Mouse (Mus musculus): ENCODE results near the gene Zfp839. TPM values are rescaled to one million over a fixed set of nuclear protein-coding genes. Genes with fewer than 3 reads are reported as not detected.
A peak's percentile ranks its signal among the peaks of the same experiment; 100 is the strongest.

Zfp839 gene
- polyA plus RNA-seq, 1 experiment from 2014 or later, result 2.3 TPM

- H3K4me3 ChIP-seq (ENCODE audit: low read depth, low read length), result no peak overlapping the region
- no peaks in the 10 kb centered on the region for H3K27me3 ChIP-seq (ENCODE audit: control insufficient read depth, insufficient read depth, low read length)
- no peaks in the 10 kb centered on the region for H3K9me3 ChIP-seq (ENCODE audit: control insufficient read depth, low read length)
- H3K36me3 ChIP-seq (ENCODE audit: control insufficient read depth, insufficient read depth, low read length), result no peaks in the 10 kb centered on the region
- DNase-seq (ENCODE audit: low spot score) (peak; percentile 39), ATAC-seq (ENCODE audit: low FRiP score, low TSS enrichment) (peak; percentile 64; the same call in 1 of the 2 replicates)
- no peak overlapping the region for H3K27ac ChIP-seq (replicated peaks)
- H3K4me1 ChIP-seq (replicated peaks; ENCODE audit: control insufficient read depth, insufficient read depth), result no peaks in the 10 kb centered on the region
- 48% methylated on average over 8 of the region's 8 CpGs for WGBS
- TF ChIP-seq CTCF (IDR thresholded peaks at IDR 0.05; ENCODE audit: low read depth) (no peak), EP300 (optimal IDR thresholded peaks at IDR 0.05) (no peak)
- H3K9ac ChIP-seq (ENCODE audit: low read length), result no peak overlapping the region
- no peak overlapping the region for H3K4me2 ChIP-seq (replicated peaks; ENCODE audit: low read depth)
These were observed 30.7 kb upstream of the Zfp839 start for GRCm38 (mm10) chr12:110819367-110819766.

GRCm38 (mm10) chr12:110821787-110822186 is 28.3 kb upstream of the Zfp839 start:
- Histone ChIP-seq H3K4me1 (replicated peaks; ENCODE audit: control insufficient read depth, insufficient read depth) (no peaks in the 10 kb centered on the region), H3K9me3 (ENCODE audit: control insufficient read depth, low read length) (no peaks in the 10 kb centered on the region), H3K27ac (replicated peaks) (no peak overlapping the region), H3K4me2 (replicated peaks; ENCODE audit: low read depth) (no peak overlapping the region), H3K4me3 (ENCODE audit: low read depth, low read length) (no peak overlapping the region), H3K9ac (ENCODE audit: low read length) (no peak overlapping the region), H3K27me3 (ENCODE audit: control insufficient read depth, insufficient read depth, low read length) (no peaks in the 10 kb centered on the region), H3K36me3 (ENCODE audit: control insufficient read depth, insufficient read depth, low read length) (no peaks in the 10 kb centered on the region)
- TF ChIP-seq EP300 (optimal IDR thresholded peaks at IDR 0.05), result no peak
- no peak for TF ChIP-seq CTCF (IDR thresholded peaks at IDR 0.05; ENCODE audit: low read depth)
- WGBS, result 72% methylated on average over 2 of the region's 2 CpGs
- no peak for DNase-seq (ENCODE audit: low spot score)
- ATAC-seq (ENCODE audit: low FRiP score, low TSS enrichment), result no peak

GRCm38 (mm10) chr12:110822366-110822765 is 27.7 kb upstream of the Zfp839 start:
- H3K27me3 ChIP-seq (ENCODE audit: control insufficient read depth, insufficient read depth, low read length), result no peaks in the 10 kb centered on the region
- no peak for ATAC-seq (ENCODE audit: low FRiP score, low TSS enrichment)
- H3K9ac ChIP-seq (ENCODE audit: low read length), result no peak overlapping the region
- H3K4me1 ChIP-seq (replicated peaks; ENCODE audit: control insufficient read depth, insufficient read depth), result no peaks in the 10 kb centered on the region
- no peak for TF ChIP-seq CTCF (IDR thresholded peaks at IDR 0.05; ENCODE audit: low read depth)
- no peak for TF ChIP-seq EP300 (optimal IDR thresholded peaks at IDR 0.05)
- H3K4me2 ChIP-seq (replicated peaks; ENCODE audit: low read depth), result no peak overlapping the region
- no peaks in the 10 kb centered on the region for H3K9me3 ChIP-seq (ENCODE audit: control insufficient read depth, low read length)
- no peak for DNase-seq (ENCODE audit: low spot score)
- H3K36me3 ChIP-seq (ENCODE audit: control insufficient read depth, insufficient read depth, low read length), result no peaks in the 10 kb centered on the region
- H3K4me3 ChIP-seq (ENCODE audit: low read depth, low read length), result no peak overlapping the region
- 86% methylated on average over 7 of the region's 7 CpGs for WGBS
- H3K27ac ChIP-seq (replicated peaks), result no peak overlapping the region

GRCm38 (mm10) chr12:110828908-110829307 is 21.1 kb upstream of the Zfp839 start:
- no peak overlapping the region for H3K4me3 ChIP-seq (ENCODE audit: low read depth, low read length)
- no peak for DNase-seq (ENCODE audit: low spot score)
- WGBS, result 90% methylated on average over 4 of the region's 4 CpGs

GRCm38 (mm10) chr12:110830293-110831024 is 19.6 kb upstream of the Zfp839 start:
- Histone ChIP-seq H3K9ac (ENCODE audit: low read length) (no peak overlapping the region), H3K27ac (replicated peaks) (no peak overlapping the region), H3K4me1 (replicated peaks; ENCODE audit: control insufficient read depth, insufficient read depth) (no peaks in the 10 kb centered on the region), H3K4me2 (replicated peaks; ENCODE audit: low read depth) (no peak overlapping the region), H3K4me3 (ENCODE audit: low read depth, low read length) (no peak overlapping the region), H3K36me3 (ENCODE audit: control insufficient read depth, insufficient read depth, low read length) (no peaks in the 10 kb centered on the region), H3K27me3 (ENCODE audit: control insufficient read depth, insufficient read depth, low read length) (no peaks in the 10 kb centered on the region), H3K9me3 (ENCODE audit: control insufficient read depth, low read length) (no peaks in the 10 kb centered on the region)
- DNase-seq (ENCODE audit: low spot score) (no peak), ATAC-seq (ENCODE audit: low FRiP score, low TSS enrichment) (no peak)
- 80% methylated on average over 9 of the region's 11 CpGs for WGBS
- TF ChIP-seq EP300 (optimal IDR thresholded peaks at IDR 0.05), result no peak
- TF ChIP-seq CTCF (IDR thresholded peaks at IDR 0.05; ENCODE audit: low read depth), result no peak

More at GRCm38 (mm10) chr12:110828908-110829307, 21.1 kb upstream of the Zfp839 start:
- H3K9me3 ChIP-seq (ENCODE audit: control insufficient read depth, low read length), result no peaks in the 10 kb centered on the region
- ATAC-seq (ENCODE audit: low FRiP score, low TSS enrichment), result no peak
- H3K4me2 ChIP-seq (replicated peaks; ENCODE audit: low read depth), result no peak overlapping the region
- H3K4me1 ChIP-seq (replicated peaks; ENCODE audit: control insufficient read depth, insufficient read depth), result no peaks in the 10 kb centered on the region
- H3K9ac ChIP-seq (ENCODE audit: low read length), result no peak overlapping the region
- H3K27me3 ChIP-seq (ENCODE audit: control insufficient read depth, insufficient read depth, low read length), result no peaks in the 10 kb centered on the region
- no peaks in the 10 kb centered on the region for H3K36me3 ChIP-seq (ENCODE audit: control insufficient read depth, insufficient read depth, low read length)
- TF ChIP-seq CTCF (IDR thresholded peaks at IDR 0.05; ENCODE audit: low read depth), result no peak
- no peak for TF ChIP-seq EP300 (optimal IDR thresholded peaks at IDR 0.05)
- no peak overlapping the region for H3K27ac ChIP-seq (replicated peaks)

GRCm38 (mm10) chr12:110835182-110835581 is 14.9 kb upstream of the Zfp839 start:
- Histone ChIP-seq H3K27ac (replicated peaks) (no peak overlapping the region), H3K36me3 (ENCODE audit: control insufficient read depth, insufficient read depth, low read length) (no peaks in the 10 kb centered on the region), H3K9me3 (ENCODE audit: control insufficient read depth, low read length) (no peaks in the 10 kb centered on the region), H3K4me1 (replicated peaks; ENCODE audit: control insufficient read depth, insufficient read depth) (no peaks in the 10 kb centered on the region), H3K27me3 (ENCODE audit: control insufficient read depth, insufficient read depth, low read length) (no peaks in the 10 kb centered on the region), H3K4me2 (replicated peaks; ENCODE audit: low read depth) (no peak overlapping the region), H3K9ac (ENCODE audit: low read length) (no peak overlapping the region), H3K4me3 (ENCODE audit: low read depth, low read length) (no peak overlapping the region)
- WGBS, result 96% methylated on average over 3 of the region's 3 CpGs
- DNase-seq (ENCODE audit: low spot score) (no peak), ATAC-seq (ENCODE audit: low FRiP score, low TSS enrichment) (no peak)
- TF ChIP-seq CTCF (IDR thresholded peaks at IDR 0.05; ENCODE audit: low read depth) (no peak), EP300 (optimal IDR thresholded peaks at IDR 0.05) (no peak)
